Mouse (Mus musculus) CH12.LX (cell line): Measurements from ENCODE around the gene Dennd6a.

Source experiments
- ELF1 ChIP-seq: IDR thresholded peaks from 2 replicates; pipeline ENCODE4 v1.6.1; 2014; ENCODE audit warnings: low read depth, mild to moderate bottlenecking, inconsistent platforms, low read length, improper control_type of control experiment
- KAT2A ChIP-seq: IDR thresholded peaks from 2 replicates; pipeline ENCODE4 v1.6.1; 2012; ENCODE audit warnings: low read length, improper control_type of control experiment, inconsistent platforms; ENCODE audit not compliant: insufficient replicate concordance
- POLR2A ChIP-seq: IDR thresholded peaks from 2 replicates; pipeline ENCODE4 v1.6.1; 2011; ENCODE audit warnings: low read depth, mild to moderate bottlenecking, improper control_type of control experiment, low read length

DNA sequence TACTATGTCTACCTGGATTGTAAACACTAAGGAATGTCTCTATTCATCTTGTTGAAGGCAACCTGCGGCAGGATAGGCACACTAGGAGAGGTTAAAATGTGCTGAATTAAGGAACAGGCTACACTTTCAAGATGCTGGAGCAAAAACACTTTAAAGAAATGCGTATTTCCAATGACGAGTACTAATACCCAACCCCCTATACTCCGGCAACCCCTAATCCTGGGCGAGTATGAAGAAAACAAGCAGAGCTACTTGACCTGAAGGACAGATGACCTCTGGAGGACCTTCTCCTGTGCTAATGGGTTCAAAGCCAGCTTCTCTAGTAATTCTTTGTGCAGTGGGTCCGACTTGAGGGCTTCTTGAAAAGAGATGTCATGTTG lies 94.3 kb downstream of the Dennd6a start:
- no peak for TF ChIP-seq ELF1
- no peak for TF ChIP-seq POLR2A
- no peak for TF ChIP-seq KAT2A
